ENCODE assay signal across 12 mouse cellular contexts in genomic region chr2:9871141-9871716, GRCm38 (mm10). TPM values are rescaled to one million over a fixed set of nuclear protein-coding genes. Genes with fewer than 3 reads are reported as not detected.
DNase-seq lines count a peak whose midpoint lies in the region; ATAC-seq and TF ChIP-seq lines count a peak whose summit lies in the region.
"Had no signal": no experiment of that assay in that cellular context is flagged by ENCODE, and none has a peak within 500 bp of the region (broad histone marks: within the 10 kb centered on the region; RNA-seq: fewer than 3 reads in every experiment).

No protein-coding gene starts in this region.

- H3K27me3 ChIP-seq in lung, embryonic 14.5 days (ENCODE audit: insufficient read depth, low read length), result peaks cover 49% of the 10 kb centered on the region

- ATAC-seq in lung, embryonic 14.5 days (ENCODE audit: insufficient read depth), result peak; percentile 23; the same call in 1 of the 2 replicates
- ATAC-seq in megakaryocyte progenitor cell, adult 5-6 weeks (replicated peaks; ENCODE audit: poor library complexity), result peak; percentile 43

- no peak overlapping the region for H3K4me3 ChIP-seq in lung, embryonic 14.5 days (ENCODE audit: low read depth, low read length)

- peak; percentile 77 for DNase-seq in heart, adult 11 months
- no peak for DNase-seq in heart, postnatal 4 days
- no peak for DNase-seq in lung, embryonic 14.5 days
- DNase-seq in lung, postnatal 36 days, result no peak
- DNase-seq in thymus, postnatal 36 days, result peak; percentile 51 to 65
- DNase-seq in urinary bladder, adult 18-20 months (ENCODE audit: low spot score in 2 of 2), result no peak
- no peak for DNase-seq in gastrocnemius, adult 18-20 months (ENCODE audit: low spot score)
- DNase-seq: kidney, postnatal 4 days; liver; right cerebral cortex, postnatal 4 days had no signal

- H3K27ac ChIP-seq in lung, embryonic 14.5 days (ENCODE audit: low read depth), result no peak overlapping the region

- TF ChIP-seq CTCF in lung, embryonic 14.5 days (IDR thresholded peaks at IDR 0.05; ENCODE audit: low read depth), result no peak

- no peaks in the 10 kb centered on the region for H3K4me1 ChIP-seq in lung, embryonic 14.5 days (ENCODE audit: insufficient read depth)

- no peaks in the 10 kb centered on the region for H3K9me3 ChIP-seq in lung, embryonic 14.5 days (ENCODE audit: low read depth, low read length)

- WGBS in lung, embryonic 14.5 days, result 40% methylated on average over 4 of the region's 4 CpGs

- no peak overlapping the region for H3K4me2 ChIP-seq in lung, embryonic 14.5 days

- H3K9ac ChIP-seq in lung, embryonic 14.5 days, result no peak overlapping the region

- H3K36me3 ChIP-seq in lung, embryonic 14.5 days (ENCODE audit: insufficient read depth), result no peaks in the 10 kb centered on the region

RNA-seq across cellular contexts. Expression of gene 4930412O13Rik, which starts 9.8 kb away (rescaled TPM):
- not detected for total RNA-seq in heart, postnatal 4 days (2021)
- not detected in 2 replicates for polyA plus RNA-seq in lung, embryonic 14.5 days (2014; fragmentation: Nextera tagmentation; extraction: Ambion mirVana)
- not detected in 2 replicates for total RNA-seq in megakaryocyte progenitor cell, adult 5-6 weeks (2015)
- not detected in 2 replicates for total RNA-seq in megakaryocyte progenitor cell, adult 5-6 weeks (2017)
- not detected for total RNA-seq in gastrocnemius, adult 18-20 months (2021)
- total RNA-seq: gastrocnemius, adult 8-10 months had no signal

RNA-seq across cellular contexts. Expression of gene 9230102O04Rik, which starts 18.1 kb away (rescaled TPM):
- not detected for total RNA-seq in heart, postnatal 4 days (2021)
- polyA plus RNA-seq in lung, embryonic 14.5 days (2014; fragmentation: Nextera tagmentation; extraction: Ambion mirVana), result not detected in 2 replicates
- not detected in 2 replicates for total RNA-seq in megakaryocyte progenitor cell, adult 5-6 weeks (2015)
- total RNA-seq in megakaryocyte progenitor cell, adult 5-6 weeks (2017), result not detected in 2 replicates
- total RNA-seq in gastrocnemius, adult 18-20 months (2021), result not detected
- total RNA-seq: gastrocnemius, adult 8-10 months had no signal

RNA-seq across cellular contexts. Expression of gene Gata3, which starts 18.6 kb away (rescaled TPM):
- total RNA-seq in heart, postnatal 4 days (2021), result 1 to 10 TPM; 1.0 to 1.1 TPM
- polyA plus RNA-seq in lung, embryonic 14.5 days (2014; fragmentation: Nextera tagmentation; extraction: Ambion mirVana), result 2.9 and 3.4 TPM in 2 replicates
- 0.47 TPM in 1 of 2 replicates, not detected in the other for total RNA-seq in megakaryocyte progenitor cell, adult 5-6 weeks (2015)
- total RNA-seq in megakaryocyte progenitor cell, adult 5-6 weeks (2017), result 0.25 and 0.71 TPM in 2 replicates
- under 1 TPM; 0.18 to 0.43 TPM for total RNA-seq in gastrocnemius, adult 18-20 months (2021)

Comparison
In these comparisons a context has a peak if more than half of its experiments do, and no peak if none do; other contexts are left out.
1. DNase-seq: peak in heart, adult 11 months (single experiment) and thymus, postnatal 36 days (2 of 2); none in heart, postnatal 4 days (single experiment), lung, embryonic 14.5 days (single experiment), lung, postnatal 36 days (single experiment), urinary bladder, adult 18-20 months (0 of 2) and gastrocnemius, adult 18-20 months (single experiment).